Mouse (Mus musculus) activated CD4-positive, CD25-positive, alpha-beta regulatory T cell (primary cell): Measurements from ENCODE around the gene Adcy6. TPM values are rescaled to one million over a fixed set of nuclear protein-coding genes. Genes with fewer than 3 reads are reported as not detected.

Experiments
- polyA plus RNA-seq, 2 experiments: library from polyadenylated mRNA; unstranded; fragments of 100-300 nt; shearing (Covaris generic); gene quantifications; one replicate each; pipeline ENCODE4 v1.2.1; 2017

Adcy6 gene
- 1 to 10 TPM; 2.2 to 7.4 TPM for polyA plus RNA-seq

DNA sequence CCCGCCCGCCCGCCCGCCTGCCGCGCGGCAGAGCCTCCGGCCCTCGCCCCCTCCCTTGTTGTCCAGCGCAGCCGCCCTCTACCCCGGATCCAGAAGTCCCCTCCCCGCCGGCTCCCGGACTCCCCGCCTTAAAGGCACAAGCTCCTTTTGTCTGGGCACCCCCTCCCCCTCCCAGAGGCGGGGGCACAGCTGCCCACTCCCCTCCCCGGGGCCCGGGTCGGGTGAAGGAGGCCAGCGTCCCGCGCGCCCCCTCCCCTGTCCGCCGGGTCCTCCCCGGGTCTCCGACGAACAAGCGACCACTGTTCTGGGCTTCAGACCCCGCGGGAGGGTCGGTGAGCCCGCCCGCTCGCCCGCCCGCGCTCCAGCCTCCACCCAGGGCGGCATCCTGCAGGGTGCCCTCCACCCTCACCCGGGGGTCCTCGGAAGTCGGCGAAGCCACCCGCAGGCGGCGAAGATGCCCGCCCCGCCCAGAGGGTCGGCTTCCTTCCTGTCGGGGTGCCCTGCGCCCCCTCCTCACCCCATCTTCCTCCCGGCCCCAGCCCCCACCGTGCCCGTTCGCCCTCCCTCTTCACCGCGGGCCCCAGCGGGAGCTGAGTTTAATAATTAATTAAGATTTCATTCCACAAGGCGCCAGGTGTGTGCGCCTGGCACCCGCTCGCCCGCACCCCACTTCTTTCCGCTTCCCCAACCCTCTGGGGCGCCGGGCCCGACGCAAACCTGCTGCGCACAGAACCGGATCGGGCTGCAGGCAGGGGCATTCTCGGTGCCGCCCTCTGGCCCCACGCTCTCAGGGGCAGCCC is at the start of gene Adcy6:
Gene Adcy6 (minus strand): TSS at position 746 of the 800 bp plus-strand sequence.

GRCm38 (mm10) chr15:98630540-98630939 is 20.7 kb upstream of the Adcy6 start, which contains the start of gene Cacnb3:
TSS of gene Cacnb3 (plus strand) at chr15:98630840.

GRCm38 (mm10) chr15:98570873-98571538 is 38.9 kb downstream of the Adcy6 start, which contains the start of the genes Ccnt1 and 4930415O20Rik:
TSS of gene Ccnt1 (minus strand) at chr15:98570923.
TSS of gene 4930415O20Rik (plus strand) at chr15:98571004.

Other genes starting within 250 kb of the Adcy6 start
- not detected for gene Olfr283, start 229.1 kb downstream of the Adcy6 start, polyA plus RNA-seq
- not detected for gene Olfr282, start 178.9 kb downstream of the Adcy6 start, polyA plus RNA-seq
- under 1 TPM in 1 of 2 experiments, not detected in 1; 0.53 TPM for gene Olfr281, start 157.5 kb downstream of the Adcy6 start, polyA plus RNA-seq
- gene OR5BS1P, start 140.2 kb downstream of the Adcy6 start, polyA plus RNA-seq: not detected
- gene Lalba, start 127.4 kb downstream of the Adcy6 start, polyA plus RNA-seq: under 1 TPM in 1 of 2 experiments, not detected in 1; 0.50 TPM
- under 1 TPM; 0.02 to 0.11 TPM for gene Olfr279, start 117.7 kb downstream of the Adcy6 start, polyA plus RNA-seq
- 10 to 100 TPM; 70.4 to 98.0 TPM for gene Kansl2, start 75.8 kb downstream of the Adcy6 start, polyA plus RNA-seq
- gene Ccnt1, start 39.2 kb downstream of the Adcy6 start, polyA plus RNA-seq: 10 to 100 TPM; 54.4 to 55.0 TPM
- gene 4930415O20Rik, start 39.1 kb downstream of the Adcy6 start, polyA plus RNA-seq: not detected
- gene Cacnb3, start 20.8 kb upstream of the Adcy6 start, polyA plus RNA-seq: 1 to 10 TPM in 1 of 2 experiments, under 1 TPM in 1; 0.43 to 5.3 TPM
- 10 to 100 TPM; 18.5 to 20.7 TPM for gene Ddx23, start 52.8 kb upstream of the Adcy6 start, polyA plus RNA-seq
- 1 to 10 TPM in 1 of 2 experiments, under 1 TPM in 1; 0.31 to 1.2 TPM for gene Rnd1, start 67.4 kb upstream of the Adcy6 start, polyA plus RNA-seq
- under 1 TPM in 1 of 2 experiments, not detected in 1; 0.09 TPM for gene Ccdc65, start 98.1 kb upstream of the Adcy6 start, polyA plus RNA-seq
- 1 to 10 TPM in 1 of 2 experiments, under 1 TPM in 1; 0.86 to 2.3 TPM for gene Fkbp11, start 118.1 kb upstream of the Adcy6 start, polyA plus RNA-seq
- gene Arf3, start 153.1 kb upstream of the Adcy6 start, polyA plus RNA-seq: 100 to 1,000 TPM; 104 to 127 TPM
- under 1 TPM; 0.26 to 0.27 TPM for gene Wnt10b, start 168.1 kb upstream of the Adcy6 start, polyA plus RNA-seq
- under 1 TPM in 1 of 2 experiments, not detected in 1; 0.10 TPM for gene Wnt1, start 179.8 kb upstream of the Adcy6 start, polyA plus RNA-seq
- gene Ddn, start 199.4 kb upstream of the Adcy6 start, polyA plus RNA-seq: not detected
- gene Prkag1, start 221.4 kb upstream of the Adcy6 start, polyA plus RNA-seq: 100 to 1,000 TPM; 113 to 114 TPM